Mouse (Mus musculus): ENCODE data around the gene Urb1. TPM values are rescaled to one million over a fixed set of nuclear protein-coding genes. Genes with fewer than 3 reads are reported as not detected.

Gene Urb1
- total and polyA plus RNA-seq, 3 experiments, result 21.1 to 34.5 (median 29.4) TPM

- H3K4me1 ChIP-seq (ENCODE audit: control insufficient read depth in 1 of 2, insufficient read depth in 2 of 2), result no peaks in the 10 kb centered on the region
- no peak for DNase-seq (ENCODE audit: extremely low read depth)
- H3K9ac ChIP-seq (ENCODE audit: insufficient read depth, low read depth), result no peak overlapping the region
- H3K27ac ChIP-seq (ENCODE audit: insufficient read depth, low read depth), result no peak overlapping the region
- dilution Hi-C loops (cut with MboI; ENCODE audit: extremely low pct_ligation_motif_present, extremely low pct_unique_long_range_greater_than_20kb, low sequenced_read_pairs), result no loop called here
- no peaks in the 10 kb centered on the region for H3K79me2 ChIP-seq (replicated peaks; ENCODE audit: control insufficient read depth, extremely low read depth, insufficient read depth, poor library complexity, severe bottlenecking)
- TF ChIP-seq KAT2A (IDR thresholded peaks at IDR 0.05; ENCODE audit: insufficient replicate concordance, low read length) (no peak), PAX5 (IDR thresholded peaks at IDR 0.05; ENCODE audit: low read length) (no peak), USF2 (conservative IDR thresholded peaks at IDR 0.05; ENCODE audit: low read depth, low read length) (no peak), EP300 (IDR thresholded peaks at IDR 0.05; ENCODE audit: low read length) (no peak), MAZ (IDR thresholded peaks at IDR 0.05; ENCODE audit: low read depth, low read length) (no peak), ETS1 (conservative IDR thresholded peaks at IDR 0.05; ENCODE audit: low read depth, low read length) (no peak), TCF12 (IDR thresholded peaks at IDR 0.05; ENCODE audit: low read depth, low read length) (no peak), RAD21 (IDR thresholded peaks at IDR 0.05; ENCODE audit: low read depth, low read length) (no peak), MAX (IDR thresholded peaks at IDR 0.05; ENCODE audit: low read length) (no peak), IRF4 (IDR thresholded peaks at IDR 0.05; ENCODE audit: low read depth, low read length) (no peak), ZMIZ1 (IDR thresholded peaks at IDR 0.05; ENCODE audit: low read depth, low read length) (no peak), CHD1 (IDR thresholded peaks at IDR 0.05; ENCODE audit: low read depth, low read length) (no peak), CTCF (conservative IDR thresholded peaks at IDR 0.05 in 1 of 2, IDR thresholded peaks at IDR 0.05 in 1 of 2; ENCODE audit: low read depth in 2 of 2, low read length in 2 of 2) (no peak), MXI1 (IDR thresholded peaks at IDR 0.05; ENCODE audit: low read depth, low read length) (no peak), SIN3A (IDR thresholded peaks at IDR 0.05; ENCODE audit: low read length) (no peak), ELF1 (IDR thresholded peaks at IDR 0.05; ENCODE audit: low read depth, low read length) (no peak), ZC3H11A (IDR thresholded peaks at IDR 0.05; ENCODE audit: low read depth, low read length) (no peak), POLR2AphosphoS2 (IDR thresholded peaks at IDR 0.05; ENCODE audit: low read depth, low read length) (no peak)
- no peak overlapping the region for H3K4me3 ChIP-seq (replicated peaks in 1 of 3; ENCODE audit: low read depth in 2 of 3, low read length in 2 of 3, poor library complexity in 1 of 3)
- H3K36me3 ChIP-seq (replicated peaks in 1 of 2; ENCODE audit: control insufficient read depth in 1 of 2, insufficient read depth in 1 of 2, low read length in 1 of 2), result no peaks in the 10 kb centered on the region
- H3K9me3 ChIP-seq (replicated peaks; ENCODE audit: low read length), result peaks cover 10% of the 10 kb centered on the region
- in situ Hi-C loops (cut with MboI; ENCODE audit: low pct_ligation_motif_present, low pct_unique_long_range_greater_than_20kb, low sequenced_read_pairs), result no loop called here
- no peak overlapping the region for H3K4me2 ChIP-seq (ENCODE audit: insufficient read depth, low read depth, poor library complexity, severe bottlenecking)
- peaks cover 22% of the 10 kb centered on the region for H3K27me3 ChIP-seq (replicated peaks)
Measured at GRCm38 (mm10) chr16:90832495-90832894, 22.3 kb upstream of the Urb1 start.

GRCm38 (mm10) chr16:90831676-90832075 is 21.5 kb upstream of the Urb1 start:
- no peaks in the 10 kb centered on the region for H3K79me2 ChIP-seq (replicated peaks; ENCODE audit: control insufficient read depth, extremely low read depth, insufficient read depth, poor library complexity, severe bottlenecking)
- no peak for TF ChIP-seq ELF1 (IDR thresholded peaks at IDR 0.05; ENCODE audit: low read depth, low read length)
- TF ChIP-seq USF1 (IDR thresholded peaks at IDR 0.05; ENCODE audit: low read depth, low read length), result no peak
- TF ChIP-seq POLR2AphosphoS2 (IDR thresholded peaks at IDR 0.05; ENCODE audit: low read depth, low read length), result no peak
- no peak for TF ChIP-seq RCOR1 (conservative IDR thresholded peaks at IDR 0.05; ENCODE audit: low read depth, low read length)
- TF ChIP-seq NRF1 (IDR thresholded peaks at IDR 0.05; ENCODE audit: low read depth, low read length), result no peak
- no peak for TF ChIP-seq IRF4 (IDR thresholded peaks at IDR 0.05; ENCODE audit: low read depth, low read length)
- no peak for TF ChIP-seq CTCF (conservative IDR thresholded peaks at IDR 0.05 in 1 of 2, IDR thresholded peaks at IDR 0.05 in 1 of 2; ENCODE audit: low read depth in 2 of 2, low read length in 2 of 2)
- TF ChIP-seq ZC3H11A (IDR thresholded peaks at IDR 0.05; ENCODE audit: low read depth, low read length), result no peak
- no peak for TF ChIP-seq CHD2 (IDR thresholded peaks at IDR 0.05; ENCODE audit: low read length)
- TF ChIP-seq GABPA (IDR thresholded peaks at IDR 0.05; ENCODE audit: insufficient replicate concordance, low read depth, low read length), result no peak
- no peak for TF ChIP-seq SMC3 (IDR thresholded peaks at IDR 0.05; ENCODE audit: low read depth, low read length)
- no peak for TF ChIP-seq ZNF384 (IDR thresholded peaks at IDR 0.05; ENCODE audit: low read depth, low read length)
- TF ChIP-seq E2F4 (IDR thresholded peaks at IDR 0.05; ENCODE audit: insufficient replicate concordance, low read depth, low read length), result no peak
- no peak overlapping the region for H3K4me3 ChIP-seq (replicated peaks in 1 of 3; ENCODE audit: low read depth in 2 of 3, low read length in 2 of 3, poor library complexity in 1 of 3)
- H3K27me3 ChIP-seq (replicated peaks), result peaks cover 17% of the 10 kb centered on the region
- no peak for DNase-seq (ENCODE audit: extremely low read depth)
- no peak overlapping the region for H3K4me2 ChIP-seq (ENCODE audit: insufficient read depth, low read depth, poor library complexity, severe bottlenecking)
- no peak overlapping the region for H3K9ac ChIP-seq (ENCODE audit: insufficient read depth, low read depth)
- no peak overlapping the region for H3K27ac ChIP-seq (ENCODE audit: insufficient read depth, low read depth)
- no peaks in the 10 kb centered on the region for H3K4me1 ChIP-seq (ENCODE audit: control insufficient read depth in 1 of 2, insufficient read depth in 2 of 2)
- dilution Hi-C loops (cut with MboI; ENCODE audit: extremely low pct_ligation_motif_present, extremely low pct_unique_long_range_greater_than_20kb, low sequenced_read_pairs), result no loop called here
- in situ Hi-C loops (cut with MboI; ENCODE audit: low pct_ligation_motif_present, low pct_unique_long_range_greater_than_20kb, low sequenced_read_pairs), result no loop called here
- H3K36me3 ChIP-seq (replicated peaks in 1 of 2; ENCODE audit: control insufficient read depth in 1 of 2, insufficient read depth in 1 of 2, low read length in 1 of 2), result no peaks in the 10 kb centered on the region
- H3K9me3 ChIP-seq (replicated peaks; ENCODE audit: low read length), result peaks cover 10% of the 10 kb centered on the region

Data from CH12.LX (cell line).